Mouse (Mus musculus) layer of hippocampus, adult 18-20 months (tissue): ENCODE data around the gene Olfr102. TPM values are rescaled to one million over a fixed set of nuclear protein-coding genes. Genes with fewer than 3 reads are reported as not detected.

ENCODE experiments used
- DNase-seq, 2 experiments: peaks; one replicate each; pipeline ENCODE4 v3.0.0; 2022; ENCODE audit warnings: low spot score in 2 of 2
- long read RNA-seq: library from polyadenylated mRNA; stranded (forward); transcript quantifications from one replicate; pipeline ENCODE4 v2.0.0, GENCODE M21; 2021
- total RNA-seq, 2 experiments: library from RNA; stranded (reverse); gene quantifications; 2 replicates each; pipeline ENCODE4 v1.2.3; 2021

Olfr102 gene
- not detected for total RNA-seq
- long read RNA-seq = 0 reads

DNA sequence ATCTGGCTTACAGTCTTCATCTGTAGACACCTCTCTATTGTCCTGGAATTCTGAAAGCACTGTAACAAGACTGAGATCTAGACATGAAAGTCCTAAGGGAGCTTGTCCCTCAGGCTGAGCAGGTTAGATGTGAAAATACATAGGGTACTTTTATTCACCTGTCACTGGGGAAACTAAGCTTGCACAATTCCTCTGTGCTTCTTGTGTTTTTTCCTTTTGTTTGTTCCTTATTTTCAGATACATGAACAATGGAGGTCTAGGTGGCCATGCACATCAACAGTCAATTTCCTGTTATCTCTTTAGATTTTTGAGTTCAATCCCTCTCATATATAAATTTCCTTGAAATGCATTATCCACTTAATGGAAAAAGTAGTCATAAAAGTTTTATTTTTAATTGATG lies at the start of gene Olfr102:
TSS of gene Olfr102 (minus strand) at position 101 of the 400 bp plus-strand sequence.
- no peak for DNase-seq

- DNase-seq = no peak
Measured at GRCm38 (mm10) chr17:37359282-37359681, 42.4 kb upstream of the Olfr102 start, which contains the start of gene Olfr104-ps. TSS of gene Olfr104-ps (plus strand) at chr17:37359582.

- DNase-seq = no peak
Measured at GRCm38 (mm10) chr17:37339598-37339997, 22.7 kb upstream of the Olfr102 start, which contains the start of gene Olfr103. TSS of gene Olfr103 (minus strand) at chr17:37339698.

DNA sequence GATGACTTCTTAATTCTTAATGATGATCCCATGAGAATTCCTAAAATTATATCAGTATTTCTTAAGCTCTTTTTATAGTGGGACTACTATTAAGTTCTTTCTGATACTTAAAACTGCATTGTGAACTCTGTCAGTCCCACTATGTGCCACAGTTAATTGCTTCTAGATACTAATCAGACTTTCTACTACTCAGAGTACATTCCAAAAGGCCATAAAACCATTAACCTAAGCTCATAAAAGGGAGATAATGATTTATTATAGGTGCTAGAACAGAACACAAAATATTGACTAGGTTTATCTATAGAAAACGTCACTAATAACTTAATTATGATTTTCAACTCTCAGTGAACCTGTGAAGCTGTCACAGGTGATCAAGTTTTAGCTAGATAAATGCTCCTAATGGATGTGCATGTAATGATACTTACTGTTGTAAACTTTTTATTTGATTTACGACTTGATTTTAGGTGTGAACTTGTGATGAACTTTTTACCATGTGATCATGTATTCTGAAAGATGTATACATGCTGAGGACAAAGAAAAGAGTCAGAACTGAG lies 6.6 kb downstream of the Olfr102 start:
- no peak for DNase-seq

GRCm38 (mm10) chr17:37308483-37308882 lies 8.4 kb downstream of the Olfr102 start:
- DNase-seq = no peak

DNA sequence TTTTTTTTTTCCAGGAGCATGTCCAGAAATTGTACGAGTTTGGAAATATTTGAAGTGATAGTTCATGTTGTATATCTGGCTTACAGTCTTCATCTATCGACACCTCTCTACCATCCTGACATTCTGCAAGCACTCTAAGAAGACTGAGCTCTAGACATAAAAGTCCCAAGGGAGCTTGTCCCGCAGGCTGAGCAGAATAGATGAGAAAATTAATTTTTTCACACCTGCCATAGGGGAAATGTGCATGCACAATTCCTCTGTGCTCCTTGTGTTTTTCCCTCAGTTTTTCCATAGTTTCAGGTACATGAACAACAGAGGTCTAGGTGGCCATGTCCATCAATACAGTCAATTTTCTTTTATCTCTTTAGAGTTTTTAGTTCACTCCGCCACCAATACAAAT lies 12.6 kb downstream of the Olfr102 start, which contains the start of gene Olfr101:
TSS of gene Olfr101 (minus strand) at position 101 of the 400 bp plus-strand sequence.
- DNase-seq = no peak

GRCm38 (mm10) chr17:37283360-37283759 lies 33.5 kb downstream of the Olfr102 start, which contains the start of gene Olfr99:
TSS of gene Olfr99 (minus strand) at chr17:37283460.
- no peak for DNase-seq

GRCm38 (mm10) chr17:37280331-37280730 lies 36.5 kb downstream of the Olfr102 start:
- no peak for DNase-seq

DNA sequence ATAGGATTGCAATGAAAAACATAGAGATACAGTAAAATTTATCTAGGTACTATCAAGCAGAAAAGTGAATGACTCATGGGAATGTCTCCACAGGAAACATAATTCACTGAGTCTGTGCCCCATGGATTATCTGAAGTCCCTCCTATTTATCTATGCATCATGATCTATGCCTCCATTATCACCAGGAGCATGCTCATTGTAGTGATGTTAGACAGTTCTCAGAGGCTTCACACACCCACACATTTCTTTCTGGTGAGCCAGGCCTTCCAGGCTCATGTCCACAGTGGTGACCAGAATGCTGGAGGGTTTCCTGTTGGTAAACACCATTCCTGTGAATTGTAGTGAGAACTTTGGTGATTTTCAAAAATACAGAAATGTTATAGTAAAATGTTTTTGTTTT lies 40.3 kb downstream of the Olfr102 start:
- no peak for DNase-seq

- no peak for DNase-seq
Measured at GRCm38 (mm10) chr17:37275626-37276248, 41.1 kb downstream of the Olfr102 start.

GRCm38 (mm10) chr17:37270702-37271092 lies 46.2 kb downstream of the Olfr102 start:
- no peak for DNase-seq

DNA sequence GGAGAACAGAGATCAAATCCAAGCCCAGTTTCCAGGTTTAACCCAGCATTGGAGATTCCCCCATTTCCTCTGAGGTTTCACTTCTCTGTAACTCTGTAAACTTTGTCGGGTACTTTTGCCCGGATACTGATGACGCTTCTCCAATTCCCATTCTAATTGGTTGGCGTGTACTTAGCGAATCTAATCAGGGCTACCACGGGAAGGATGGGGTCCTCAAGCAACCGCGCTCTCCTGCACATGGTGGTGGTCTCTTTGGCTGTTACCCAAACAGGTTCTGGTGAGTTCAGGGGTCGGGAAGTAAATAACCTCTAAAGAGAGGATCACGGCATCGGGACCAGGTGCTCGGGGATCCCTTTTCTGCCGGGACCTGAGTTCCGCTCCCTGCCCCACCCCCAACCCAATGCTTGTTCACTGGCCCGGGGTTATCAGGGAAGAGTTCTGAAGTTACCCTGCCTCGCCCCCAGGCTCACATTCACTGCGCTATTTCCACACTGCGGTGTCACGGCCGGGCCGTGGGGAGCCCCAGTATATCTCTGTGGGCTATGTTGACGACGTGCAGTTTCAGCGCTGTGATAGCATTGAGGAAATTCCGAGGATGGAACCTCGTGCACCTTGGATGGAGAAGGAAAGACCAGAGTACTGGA lies 46.7 kb downstream of the Olfr102 start, which contains the start of gene H2-M3:
TSS of gene H2-M3 (plus strand) at position 163 of the 644 bp plus-strand sequence.
- peak; percentile 81 to 97 for DNase-seq

DNA sequence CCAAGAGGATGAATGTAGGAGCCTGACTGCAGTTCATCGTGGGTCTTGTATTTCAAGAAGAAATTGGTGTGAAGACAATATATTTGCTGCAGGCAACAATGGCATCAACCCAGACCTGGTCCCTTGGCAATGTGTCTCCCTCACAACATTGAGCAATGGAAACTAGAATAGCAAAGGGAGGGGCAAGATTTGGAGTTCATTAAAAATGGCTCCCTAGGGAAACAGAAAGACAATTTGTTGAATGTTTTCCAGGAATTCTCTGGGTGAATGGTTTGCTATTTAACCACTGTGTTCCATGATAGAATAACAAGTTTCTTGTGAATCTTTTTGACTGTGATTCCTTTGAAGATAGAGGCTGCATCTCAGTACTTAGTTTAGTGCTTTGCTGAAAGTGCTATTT lies 53.2 kb downstream of the Olfr102 start, which contains the start of gene Olfr98:
TSS of gene Olfr98 (minus strand) at position 124 of the 400 bp plus-strand sequence.
- DNase-seq = no peak

Other genes with a start within 250 kb of the Olfr102 start
- gene Olfr90, start 228.6 kb downstream of the Olfr102 start, total RNA-seq = not detected
- gene Olfr91, start 218.8 kb downstream of the Olfr102 start, total RNA-seq = not detected
- gene Olfr92, start 197.0 kb downstream of the Olfr102 start, total RNA-seq = not detected
- not detected for gene Olfr93, start 155.6 kb downstream of the Olfr102 start, total RNA-seq
- gene Ubd, start 123.2 kb downstream of the Olfr102 start, total RNA-seq = not detected
- gene Olfr94, start 116.1 kb downstream of the Olfr102 start, total RNA-seq = not detected
- not detected for gene Olfr95, start 103.9 kb downstream of the Olfr102 start, total RNA-seq
- gene Olfr96, start 96.9 kb downstream of the Olfr102 start, total RNA-seq = not detected
- gene Olfr97, start 79.7 kb downstream of the Olfr102 start, total RNA-seq = not detected
- gene Olfr98, start 53.3 kb downstream of the Olfr102 start, total RNA-seq = not detected
- gene H2-M3, start 46.8 kb downstream of the Olfr102 start, total RNA-seq = 1 to 10 TPM; 2.6 to 2.8 TPM
- gene Olfr99, start 33.6 kb downstream of the Olfr102 start, total RNA-seq = not detected
- gene Olfr101, start 12.7 kb downstream of the Olfr102 start, total RNA-seq = not detected
- gene Olfr103, start 22.6 kb upstream of the Olfr102 start, total RNA-seq = not detected
- gene Olfr104-ps, start 42.5 kb upstream of the Olfr102 start, total RNA-seq = not detected
- gene Olfr105-ps, start 62.0 kb upstream of the Olfr102 start, total RNA-seq = not detected
- gene Olfr106-ps, start 73.3 kb upstream of the Olfr102 start, total RNA-seq = not detected
- gene Olfr107, start 82.2 kb upstream of the Olfr102 start, total RNA-seq = not detected
- gene Olfr108, start 128.4 kb upstream of the Olfr102 start, total RNA-seq = not detected
- gene Olfr109, start 141.9 kb upstream of the Olfr102 start, total RNA-seq = not detected
- gene H2-M2, start 166.5 kb upstream of the Olfr102 start, total RNA-seq = not detected
- gene Olfr110, start 175.4 kb upstream of the Olfr102 start, total RNA-seq = not detected
- gene Olfr111, start 191.0 kb upstream of the Olfr102 start, total RNA-seq = not detected